Mouse (Mus musculus): ENCODE results near the gene Ift46.

Gene Ift46

GRCm38 (mm10) chr9:44767101-44768028, at the start of gene Ift46, which contains the start of gene Arcn1:
Gene Ift46, plus strand, starts transcription at chr9:44767908.
Gene Arcn1, minus strand, starts transcription at chr9:44767845.
- peak; percentile 85 for DNase-seq

GRCm38 (mm10) chr9:44718937-44719631, 48.6 kb upstream of the Ift46 start:
- DNase-seq = no peak

- DNase-seq = no peak
Observed at GRCm38 (mm10) chr9:44719632-44720357, 47.9 kb upstream of the Ift46 start.

DNA sequence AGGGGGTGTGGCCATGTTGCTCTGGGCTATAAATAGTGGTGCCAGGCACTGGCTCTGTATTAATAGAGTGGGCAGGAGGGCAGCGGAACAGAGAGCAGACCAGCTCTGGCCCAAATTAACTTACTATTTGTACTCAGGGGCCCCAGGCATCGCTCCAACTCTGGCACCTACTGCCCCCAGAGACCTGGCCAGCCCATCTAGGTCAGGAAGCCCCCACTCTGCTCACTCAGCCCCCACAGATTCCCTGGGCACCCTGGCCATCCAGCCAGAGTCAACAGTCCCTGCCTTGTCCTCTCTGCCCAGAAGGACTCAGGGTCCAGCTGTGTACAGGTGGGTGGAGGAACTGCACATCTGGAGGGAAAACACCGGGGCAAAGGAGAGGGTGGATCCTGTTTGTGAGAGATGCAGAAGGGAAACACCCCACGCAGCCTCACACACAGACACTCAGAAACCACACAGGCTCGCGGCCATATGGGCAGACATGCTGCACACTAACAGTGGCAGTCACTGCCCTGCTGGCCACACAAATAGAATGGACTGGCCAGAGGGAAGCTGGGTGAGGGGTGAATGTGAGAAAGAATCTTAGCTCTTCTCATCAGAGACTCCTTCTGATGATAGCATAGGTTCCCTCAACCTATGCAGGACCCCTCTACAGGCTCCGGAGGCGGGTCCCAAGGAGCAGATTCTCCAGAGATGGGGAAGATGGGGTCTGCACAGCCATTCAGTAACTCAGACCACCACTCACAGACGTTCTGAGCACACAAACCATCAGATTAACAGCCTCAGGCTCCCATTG, 47.2 kb upstream of the Ift46 start:
- DNase-seq = no peak

- DNase-seq = peak; percentile 53
Observed at GRCm38 (mm10) chr9:44721154-44721876, 46.4 kb upstream of the Ift46 start.

- DNase-seq = no peak
Observed at GRCm38 (mm10) chr9:44721877-44722186, 45.9 kb upstream of the Ift46 start.

DNA sequence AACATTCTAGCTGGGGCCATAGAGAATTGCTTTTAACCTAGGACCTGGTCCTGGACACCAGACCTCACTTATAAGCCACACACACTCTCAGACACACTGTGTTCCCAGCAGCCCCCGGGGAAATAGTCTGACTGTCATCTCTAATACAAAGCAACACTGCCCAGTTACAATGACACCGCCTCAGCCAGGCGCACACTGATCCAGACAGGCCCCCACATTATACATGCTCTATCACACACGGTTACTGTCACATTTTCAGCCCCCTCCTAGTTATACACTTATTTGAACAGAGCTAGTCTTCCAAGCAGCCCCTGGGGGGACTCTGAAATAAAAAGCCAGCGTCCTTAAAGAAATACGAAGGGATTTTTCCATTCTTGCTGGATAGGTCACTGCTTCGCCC, 45.1 kb upstream of the Ift46 start:
- no peak for DNase-seq

GRCm38 (mm10) chr9:44723008-44723407, 44.7 kb upstream of the Ift46 start:
- no peak for DNase-seq

DNA sequence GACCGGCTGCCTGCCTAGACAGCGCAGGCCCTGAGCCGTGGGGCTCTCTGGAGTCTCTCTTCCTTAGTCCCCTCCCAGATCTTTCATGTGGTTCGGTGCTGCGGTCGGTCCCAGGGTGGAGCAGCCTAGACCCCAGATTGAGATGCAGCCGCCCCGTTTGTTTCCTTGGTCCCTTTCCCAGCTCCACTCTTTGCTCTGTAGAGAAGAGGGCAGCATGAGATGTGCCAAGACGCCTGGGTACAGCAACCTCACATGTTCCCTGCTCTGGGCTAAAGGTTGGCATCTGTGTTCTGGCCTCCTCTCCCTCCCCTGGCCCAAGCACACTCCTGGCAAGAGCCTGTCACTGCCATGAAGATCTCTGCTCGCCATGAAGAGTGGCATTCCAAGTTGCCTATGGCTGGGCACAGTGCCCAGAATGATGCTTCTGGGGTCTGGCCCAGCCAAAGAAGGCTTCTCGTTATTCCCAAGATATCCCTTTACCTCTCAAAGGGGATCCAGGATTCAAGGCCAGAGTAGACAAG, 44.1 kb upstream of the Ift46 start:
- DNase-seq = peak; percentile 27

DNA sequence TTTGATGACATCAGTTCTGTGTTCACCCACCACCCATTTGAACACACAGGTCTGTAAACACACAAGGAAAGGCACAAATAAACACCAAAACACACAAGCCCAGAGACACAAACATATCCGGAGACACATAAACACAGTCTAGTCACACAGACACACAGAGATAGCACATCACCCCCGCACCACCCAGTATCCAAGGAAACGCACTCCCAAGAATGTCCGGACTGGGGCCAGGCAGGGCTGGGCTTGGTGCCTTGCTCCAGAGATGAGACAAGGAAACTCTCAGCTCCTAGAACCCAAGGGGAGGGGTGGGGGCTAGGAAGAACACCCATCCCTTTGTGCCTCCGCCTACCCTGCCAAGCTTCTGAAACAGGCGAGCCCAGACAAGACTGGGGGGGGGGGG, 43.5 kb upstream of the Ift46 start:
- no peak for DNase-seq

DNA sequence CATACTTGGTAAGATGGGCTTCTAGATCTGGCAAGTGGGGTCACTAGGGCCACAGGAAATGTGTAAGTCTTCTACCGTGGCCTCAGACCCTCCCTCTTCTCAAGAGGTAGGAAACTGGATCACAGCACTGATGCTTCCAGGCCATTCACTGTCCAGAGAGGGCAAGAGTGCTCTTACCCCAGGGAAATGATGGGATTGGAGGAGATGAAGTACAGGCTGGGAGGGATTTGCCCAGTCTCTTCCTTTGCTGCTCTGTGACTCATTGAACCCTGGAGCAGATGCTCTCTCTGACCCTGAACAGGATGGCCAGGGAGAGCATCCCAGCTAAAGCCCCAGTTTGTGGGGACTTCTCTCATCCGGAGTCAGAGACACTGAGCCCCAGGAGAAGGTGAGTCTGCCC, 43.0 kb upstream of the Ift46 start:
- no peak for DNase-seq

GRCm38 (mm10) chr9:44726431-44727146, 41.1 kb upstream of the Ift46 start:
- no peak for DNase-seq

DNA sequence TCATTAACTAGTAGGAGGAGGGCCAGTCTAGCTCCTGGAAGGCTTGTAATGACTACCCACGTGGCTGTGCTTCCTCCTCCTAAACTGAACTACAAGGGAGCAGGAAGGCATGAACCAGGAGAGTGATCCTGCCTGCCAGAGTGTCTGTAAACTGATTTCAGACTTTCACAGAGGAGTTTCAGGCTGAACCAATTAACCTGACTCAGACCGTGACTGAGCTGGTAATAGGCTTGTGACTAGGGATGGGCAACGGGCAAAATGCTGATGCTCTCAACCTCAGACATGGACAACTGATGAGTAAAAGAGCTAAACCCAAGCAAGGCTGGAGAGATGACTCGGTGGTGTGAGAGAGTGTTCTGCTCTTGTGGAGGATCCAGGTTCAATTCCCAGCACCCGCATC, 40.3 kb upstream of the Ift46 start:
- DNase-seq = no peak

DNA sequence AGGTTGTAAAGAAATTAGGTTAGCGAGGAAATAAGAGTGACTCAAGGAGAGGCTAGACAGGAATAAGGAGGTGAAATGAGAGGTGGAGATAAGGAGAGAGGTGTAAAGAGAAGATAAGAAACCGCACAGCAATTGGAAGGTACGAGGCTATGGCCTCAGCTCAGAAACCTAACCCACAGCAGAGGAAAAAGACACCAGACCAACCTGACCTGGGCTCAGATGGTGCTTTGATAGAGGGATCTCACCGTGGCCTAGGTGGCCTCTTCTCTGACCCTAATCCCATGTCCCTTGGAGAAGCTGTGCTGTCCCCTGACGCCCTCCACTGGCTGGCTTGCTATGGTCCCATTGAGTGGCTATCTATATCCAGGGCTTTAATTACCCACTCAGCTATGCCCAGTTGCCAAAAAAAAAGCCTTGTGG, 35.6 kb upstream of the Ift46 start:
- DNase-seq = no peak

- DNase-seq = no peak
Observed at GRCm38 (mm10) chr9:44732921-44733530, 34.7 kb upstream of the Ift46 start.

DNA sequence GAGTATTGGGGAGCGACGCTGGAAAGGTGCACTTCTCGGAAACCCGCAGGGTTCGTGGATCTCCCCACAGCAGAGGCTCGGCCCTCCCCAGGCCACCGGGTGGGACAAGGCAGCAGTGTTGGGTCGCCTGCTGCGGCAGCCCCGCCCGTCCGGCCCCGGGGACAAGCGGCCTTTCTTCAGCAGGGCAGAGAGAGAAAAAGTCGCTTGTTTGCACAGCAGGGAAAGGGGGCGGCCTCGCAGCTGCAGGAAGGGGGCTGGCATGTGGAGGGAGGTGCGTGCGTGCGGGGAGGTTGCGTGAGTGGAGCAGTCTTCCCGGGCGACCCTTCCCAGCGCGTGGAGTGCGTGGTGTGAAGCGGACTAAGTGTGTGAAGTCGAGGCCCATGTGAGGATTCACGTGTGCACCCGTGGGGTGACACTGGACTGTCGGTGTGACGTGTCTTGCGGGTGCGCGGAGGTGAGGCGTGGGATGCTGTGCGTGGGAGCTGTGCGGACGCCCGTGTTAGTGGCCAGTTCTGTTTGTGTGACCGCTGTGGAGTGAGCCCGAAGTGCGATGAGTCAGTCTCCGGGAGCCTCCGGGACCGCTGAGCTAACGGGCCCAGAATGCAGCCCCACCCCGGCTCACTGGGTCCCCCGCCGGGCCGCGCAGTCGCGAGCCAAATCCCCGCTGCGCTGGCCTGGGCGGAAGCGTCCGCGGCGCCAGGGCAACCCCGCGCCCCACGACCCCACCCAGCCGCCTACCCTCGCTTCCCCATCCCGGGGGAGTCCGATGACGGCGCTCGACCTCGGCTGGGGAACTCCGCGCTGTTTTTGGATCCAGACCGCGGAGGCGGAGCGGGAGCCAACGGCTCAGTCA, 33.8 kb upstream of the Ift46 start:
- peak; percentile 37 for DNase-seq

GRCm38 (mm10) chr9:44734524-44735494, 32.9 kb upstream of the Ift46 start, which contains the start of gene Phldb1:
Gene Phldb1, minus strand, starts transcription at chr9:44735198.
- peak; percentile 82 for DNase-seq

DNA sequence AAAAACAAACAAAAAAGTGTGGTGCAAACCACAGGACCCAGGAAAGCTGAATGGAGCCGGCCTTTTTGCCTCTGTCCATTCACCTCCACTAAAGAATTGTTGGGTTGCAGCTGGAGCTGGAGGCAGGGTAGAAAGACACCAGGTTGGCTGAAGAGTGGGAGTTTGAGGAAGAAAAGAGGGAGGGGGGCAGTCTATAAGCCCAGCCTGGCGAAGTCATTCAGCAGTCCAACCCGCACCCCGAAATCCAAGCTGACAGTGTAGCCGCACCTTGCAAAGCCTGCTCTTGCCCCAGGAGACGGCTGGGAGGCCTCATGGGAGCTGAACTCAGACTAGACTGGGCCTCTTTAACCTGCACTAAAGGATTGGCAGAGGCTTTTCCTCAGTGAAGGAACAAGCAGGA, 31.8 kb upstream of the Ift46 start:
- no peak for DNase-seq
